Mouse (Mus musculus) lung, postnatal 25 days (tissue): ENCODE data around the gene Galnt17.

Experiments used
- DNase-seq: peaks from one replicate; pipeline ENCODE4 v3.0.0; 2022; ENCODE audit warnings: low spot score

The Galnt17 gene

GRCm38 (mm10) chr5:131308397-131308796 is at the start of gene Galnt17:
Gene Galnt17 (minus strand): TSS chr5:131308497.
- DNase-seq = no peak

- DNase-seq = no peak
Measured at GRCm38 (mm10) chr5:131334536-131334935, 26.2 kb upstream of the Galnt17 start.

- DNase-seq = no peak
Measured at GRCm38 (mm10) chr5:131321286-131321685, 13.0 kb upstream of the Galnt17 start.

- DNase-seq = no peak
Measured at GRCm38 (mm10) chr5:131319605-131320004, 11.3 kb upstream of the Galnt17 start.

GRCm38 (mm10) chr5:131319141-131319540 is 10.8 kb upstream of the Galnt17 start:
- no peak for DNase-seq

- DNase-seq = no peak
Measured at GRCm38 (mm10) chr5:131315016-131315415, 6.7 kb upstream of the Galnt17 start.

- DNase-seq = peak; percentile 26
Measured at GRCm38 (mm10) chr5:131307656-131308151, 593 bp downstream of the Galnt17 start.

GRCm38 (mm10) chr5:131306908-131307655 is 1.2 kb downstream of the Galnt17 start:
- no peak for DNase-seq

GRCm38 (mm10) chr5:131306321-131306907 is 1.9 kb downstream of the Galnt17 start:
- no peak for DNase-seq

GRCm38 (mm10) chr5:131305223-131305622 is 3.1 kb downstream of the Galnt17 start:
- DNase-seq = no peak

- DNase-seq = no peak
Measured at GRCm38 (mm10) chr5:131301526-131301925, 6.8 kb downstream of the Galnt17 start.

GRCm38 (mm10) chr5:131293726-131294449 is 14.4 kb downstream of the Galnt17 start:
- DNase-seq = no peak

- no peak for DNase-seq
Measured at GRCm38 (mm10) chr5:131287091-131287490, 21.2 kb downstream of the Galnt17 start.

GRCm38 (mm10) chr5:131286680-131287079 is 21.6 kb downstream of the Galnt17 start:
- no peak for DNase-seq

- no peak for DNase-seq
Measured at GRCm38 (mm10) chr5:131280349-131280748, 27.9 kb downstream of the Galnt17 start.

- DNase-seq = no peak
Measured at GRCm38 (mm10) chr5:131279286-131279685, 29.0 kb downstream of the Galnt17 start.

- DNase-seq = peak; percentile 5
Measured at GRCm38 (mm10) chr5:131277227-131277626, 31.1 kb downstream of the Galnt17 start.

GRCm38 (mm10) chr5:131266291-131266690 is 42.0 kb downstream of the Galnt17 start:
- no peak for DNase-seq

GRCm38 (mm10) chr5:131264145-131264544 is 44.2 kb downstream of the Galnt17 start:
- no peak for DNase-seq

- DNase-seq = peak; percentile 14
Measured at GRCm38 (mm10) chr5:131250701-131251636, 57.3 kb downstream of the Galnt17 start.

GRCm38 (mm10) chr5:131248416-131248815 is 59.9 kb downstream of the Galnt17 start:
- no peak for DNase-seq

- DNase-seq = no peak
Measured at GRCm38 (mm10) chr5:131246591-131246990, 61.7 kb downstream of the Galnt17 start.
